Mouse (Mus musculus) B cell, adult 2 months (primary cell): Measurements from ENCODE around the gene Rybp.
A peak's percentile ranks its signal among the peaks of the same experiment; 100 is the strongest.

Experiments used
- DNase-seq, 2 experiments: peaks; one replicate each; pipeline ENCODE4 v3.0.0; 2022

The Rybp gene

DNA sequence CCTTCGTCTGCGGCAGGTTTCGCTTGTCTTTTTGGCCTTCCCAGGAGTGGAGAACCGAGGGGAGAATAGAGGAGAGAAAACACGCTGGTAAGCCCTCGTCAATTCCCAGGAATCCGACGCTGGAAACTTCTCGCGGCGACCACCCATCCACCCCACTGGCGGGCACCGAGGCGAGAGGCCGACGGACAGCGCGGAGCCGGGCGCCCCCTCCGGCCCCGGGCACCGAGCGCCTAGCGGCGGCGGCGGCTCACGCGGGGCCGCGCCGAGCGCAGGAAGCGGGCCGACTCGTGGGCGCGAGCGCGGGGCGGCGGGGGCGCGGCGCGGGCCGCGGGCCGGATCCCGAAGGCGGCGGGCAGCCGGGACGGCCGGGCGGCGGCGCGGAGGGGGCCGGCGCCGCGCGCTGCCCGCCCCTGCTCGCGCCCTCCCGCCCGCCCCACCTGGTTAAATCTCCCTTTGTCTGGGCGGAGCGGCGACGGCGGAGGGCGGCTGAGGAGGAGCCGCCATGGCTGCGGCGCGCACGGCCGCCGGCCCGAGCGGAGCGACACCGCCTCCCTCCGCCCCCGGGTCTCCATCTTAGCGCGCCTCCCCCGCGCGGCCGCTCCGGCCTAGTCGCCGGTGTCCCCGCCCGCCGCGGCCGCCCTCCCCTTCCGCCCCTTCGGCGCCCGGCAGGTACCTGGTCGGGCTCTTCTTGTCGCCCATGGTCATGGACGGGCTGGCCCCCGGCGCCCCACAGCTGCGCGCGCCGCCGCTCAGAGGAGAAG lies 532 bp downstream of the Rybp start:
- peak; percentile 65 to 71 for DNase-seq

DNA sequence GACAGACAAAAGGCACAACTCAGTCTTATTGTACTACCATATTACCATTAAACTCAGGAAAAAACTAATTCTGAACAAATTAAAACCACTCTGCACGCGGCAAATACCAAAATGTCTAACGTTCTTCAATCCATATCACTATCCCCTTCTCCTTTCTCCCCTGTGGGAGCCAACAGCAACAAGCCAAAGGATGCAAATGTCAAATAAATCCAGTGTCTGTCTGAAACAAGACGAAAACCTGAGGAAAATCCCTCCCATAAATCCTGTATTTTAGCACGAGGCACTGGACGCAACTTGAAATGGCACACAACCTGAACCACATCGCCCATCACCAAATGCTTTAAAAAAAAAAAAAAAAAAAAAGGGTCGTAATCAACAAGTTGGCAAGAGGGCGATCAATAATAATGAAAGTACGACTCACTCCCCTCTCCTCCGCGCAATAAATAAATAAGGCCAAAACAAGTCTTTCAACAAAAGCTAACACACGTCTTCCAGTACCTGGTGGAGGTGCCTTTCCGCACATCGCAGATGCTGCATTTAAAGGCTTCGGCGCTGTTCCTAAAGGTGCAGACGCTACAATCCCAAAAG lies 1.2 kb downstream of the Rybp start:
- no peak for DNase-seq

DNA sequence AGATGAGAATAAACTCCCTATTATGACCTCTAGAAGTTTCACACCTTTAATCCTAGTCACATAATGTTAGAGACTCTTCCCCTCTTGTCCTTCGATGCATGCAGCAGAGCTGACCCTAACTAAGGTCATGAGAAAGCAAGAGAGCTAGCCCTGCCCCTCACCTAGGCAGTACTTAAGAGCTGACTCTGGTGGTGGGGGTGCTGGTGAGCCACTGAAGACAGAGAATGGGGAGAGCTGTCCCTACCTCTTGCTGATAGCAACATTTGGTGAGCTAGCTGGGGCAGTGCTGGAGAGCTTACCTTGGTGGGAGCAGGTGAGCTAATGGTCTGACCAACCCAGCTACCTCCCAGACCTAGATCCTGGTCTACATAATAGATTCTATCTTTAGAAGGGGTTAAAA lies 8.4 kb downstream of the Rybp start:
- no peak for DNase-seq

DNA sequence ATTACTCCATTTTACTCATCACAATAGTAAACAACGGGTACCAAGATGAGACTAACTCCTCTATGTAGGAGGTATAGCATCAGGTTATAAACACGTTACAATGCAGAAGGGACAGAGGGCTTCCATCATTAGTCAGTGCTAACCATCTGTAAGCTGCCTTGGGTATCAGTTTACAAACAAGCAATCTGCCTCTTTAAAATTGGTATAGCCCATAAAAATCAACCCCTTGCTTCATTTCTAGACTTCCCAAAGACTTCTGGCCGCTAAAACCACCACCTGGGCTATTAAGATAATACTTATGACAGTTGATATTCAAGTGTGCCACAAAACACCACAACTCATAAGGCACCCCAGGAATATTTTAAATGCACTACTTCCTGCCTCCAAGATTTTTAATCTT lies 10.9 kb downstream of the Rybp start:
- DNase-seq = no peak

DNA sequence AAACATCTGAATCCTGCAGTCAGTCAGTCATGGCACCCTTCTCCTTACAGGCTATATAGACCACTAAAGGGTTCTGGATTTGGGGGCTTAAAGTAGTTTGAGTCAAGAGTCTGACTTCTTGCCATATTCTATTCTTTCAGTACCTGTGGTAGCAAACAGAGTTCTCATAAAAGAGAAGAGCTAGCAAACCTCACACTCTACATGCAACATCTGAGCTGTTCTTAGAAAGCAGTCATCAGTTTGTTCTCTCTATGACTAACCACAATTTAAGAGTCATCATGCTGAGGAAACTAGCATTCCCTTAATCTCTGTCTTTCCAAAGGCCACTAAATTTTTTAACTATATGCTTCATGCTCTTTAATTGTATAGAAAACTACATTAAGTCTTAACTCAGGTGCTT lies 11.6 kb downstream of the Rybp start:
- no peak for DNase-seq

DNA sequence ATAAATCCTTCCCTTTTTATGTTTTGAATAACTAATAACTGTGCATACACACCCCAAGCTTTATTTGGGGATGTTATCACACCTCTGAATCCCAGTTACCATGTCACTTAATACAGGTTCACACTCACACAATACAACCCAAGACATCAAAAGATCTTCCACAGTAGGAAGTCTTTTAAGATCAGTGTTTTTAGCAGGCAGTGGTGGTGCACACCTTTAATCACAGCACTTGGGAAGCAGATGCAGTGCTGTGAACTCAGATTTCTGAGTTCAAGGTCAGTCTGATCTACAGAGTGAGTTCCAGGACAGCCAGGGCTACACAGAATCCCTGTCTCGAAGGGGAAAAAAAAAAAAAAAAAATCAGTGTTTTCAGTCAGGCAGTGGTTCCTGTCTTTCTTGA lies 13.7 kb downstream of the Rybp start:
- DNase-seq = no peak

DNA sequence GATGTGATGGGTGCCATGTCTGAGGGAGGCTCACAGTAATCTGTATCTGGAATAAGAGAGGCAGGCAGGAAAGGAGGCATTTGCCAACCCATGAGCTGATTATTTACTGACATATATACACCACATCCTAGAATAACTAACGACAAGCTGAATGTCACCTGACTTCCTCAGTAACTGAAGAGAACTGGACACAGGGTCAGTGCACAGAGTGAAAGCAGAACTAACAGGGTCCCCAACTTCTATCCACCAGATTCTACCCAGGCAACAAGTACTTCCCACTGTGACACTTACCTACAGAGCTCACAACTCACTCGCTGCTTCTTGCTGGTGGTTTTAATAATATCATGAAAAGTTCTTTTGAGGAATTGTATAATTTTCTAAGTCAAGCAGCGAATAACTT lies 15.3 kb downstream of the Rybp start:
- DNase-seq = no peak

DNA sequence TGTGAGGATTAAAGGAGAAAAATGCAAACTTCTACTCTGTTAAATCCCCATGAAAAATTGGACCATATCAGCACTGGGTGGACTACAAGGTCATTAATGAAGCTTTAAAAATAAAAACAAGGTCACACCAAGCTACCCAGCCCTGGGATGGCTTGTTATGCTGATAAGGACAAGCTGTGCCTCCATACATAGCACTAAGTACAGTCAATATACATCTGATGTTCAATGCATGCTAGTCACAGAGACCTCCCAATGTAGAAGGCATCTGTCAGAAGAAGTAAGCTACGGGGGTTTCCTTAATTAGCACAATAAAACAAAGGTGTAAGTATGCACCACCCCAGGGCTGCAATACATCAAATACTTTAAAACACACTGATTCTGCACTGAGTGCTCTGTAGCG lies 16.5 kb downstream of the Rybp start:
- DNase-seq = no peak

DNA sequence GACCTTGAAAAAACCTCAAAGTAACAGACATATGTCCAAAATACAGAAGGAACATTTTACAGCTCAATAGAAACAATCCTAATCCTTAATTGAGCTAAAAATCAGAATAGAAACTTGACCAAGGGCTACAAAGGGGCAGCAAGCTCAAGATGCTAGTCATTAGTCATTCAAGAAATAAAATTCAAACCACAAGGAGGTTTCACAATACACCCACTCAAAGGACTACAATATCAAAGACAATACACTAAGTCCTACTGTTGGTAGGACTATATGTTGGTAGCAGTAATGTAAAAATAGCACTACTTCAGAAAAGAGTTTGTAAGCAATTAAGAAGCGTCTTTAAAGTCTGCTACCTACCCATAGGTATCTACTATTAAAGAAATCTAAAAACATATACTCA lies 27.7 kb downstream of the Rybp start:
- DNase-seq = no peak

DNA sequence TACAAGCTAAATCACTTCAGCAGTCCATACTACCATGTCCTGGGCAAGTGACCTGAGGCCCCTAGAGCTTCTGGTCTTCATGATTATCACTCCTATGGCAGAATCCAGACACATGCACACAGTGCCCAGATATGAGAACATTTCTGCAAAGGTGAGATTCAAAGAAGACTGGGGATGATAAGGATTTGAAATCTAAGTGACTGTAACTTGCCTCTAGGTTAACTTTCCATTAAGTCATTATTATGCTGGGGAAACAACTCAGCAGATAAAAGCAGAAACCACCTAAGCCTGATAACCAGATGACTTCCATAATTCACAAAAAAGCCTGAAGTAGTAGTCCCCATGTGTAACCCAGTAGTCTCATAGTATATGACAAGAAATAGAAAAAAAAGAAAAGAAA lies 29.0 kb downstream of the Rybp start:
- DNase-seq = no peak

DNA sequence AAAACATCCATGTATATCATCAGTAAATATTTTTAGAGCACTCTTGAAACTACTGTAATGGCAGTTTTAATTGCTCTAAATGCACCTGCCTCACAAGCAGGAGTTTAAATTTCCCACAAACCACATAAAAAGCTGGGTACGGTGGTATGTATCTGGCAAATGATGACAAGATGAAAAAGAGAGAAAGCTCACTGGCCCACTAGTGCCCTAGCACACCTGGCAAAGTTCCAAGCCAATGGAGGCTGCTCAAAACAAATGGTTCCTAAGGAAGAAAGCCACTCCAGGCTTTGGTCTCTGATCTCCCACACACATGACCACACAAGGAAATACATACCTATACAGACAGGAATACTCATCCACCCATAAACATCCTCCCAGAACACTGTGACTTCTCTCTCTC lies 31.9 kb downstream of the Rybp start:
- no peak for DNase-seq

DNA sequence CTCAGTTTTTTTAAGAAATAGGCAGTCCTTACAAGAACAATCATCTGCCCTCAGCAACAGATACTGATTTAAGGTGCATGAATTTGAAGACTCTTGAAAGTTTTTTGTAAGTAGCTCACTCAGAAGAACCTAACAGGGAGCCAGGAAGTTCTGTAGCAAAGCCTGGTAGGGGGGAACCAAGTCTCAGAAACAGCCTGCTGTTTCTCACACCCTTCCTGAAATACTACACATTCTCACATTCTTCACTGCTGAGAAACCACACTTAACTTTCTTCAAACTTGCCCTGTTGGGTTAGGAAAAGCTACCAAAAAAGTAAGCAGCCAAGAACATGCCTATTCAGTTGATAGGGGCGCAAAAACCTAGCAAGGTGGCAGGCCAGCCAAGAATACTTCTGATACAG lies 32.6 kb downstream of the Rybp start:
- no peak for DNase-seq

DNA sequence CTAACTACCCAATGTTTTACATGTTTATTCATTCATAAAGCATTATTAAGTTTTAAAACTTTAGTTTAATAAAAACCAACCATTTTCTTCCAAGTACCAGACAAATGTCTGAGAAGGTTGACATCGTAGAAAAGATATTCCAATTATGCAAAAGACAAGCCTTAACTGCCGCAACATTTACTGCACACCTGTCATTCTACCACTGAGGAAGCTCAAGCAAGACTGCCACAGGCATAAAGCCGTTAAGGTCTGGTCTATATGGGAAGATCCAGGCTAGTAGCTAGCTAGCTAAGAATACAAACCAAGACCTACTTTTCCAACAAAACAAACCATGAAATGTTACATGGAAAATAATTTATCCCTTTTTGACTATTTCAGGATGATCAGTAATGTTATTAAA lies 42.8 kb downstream of the Rybp start:
- DNase-seq = no peak

DNA sequence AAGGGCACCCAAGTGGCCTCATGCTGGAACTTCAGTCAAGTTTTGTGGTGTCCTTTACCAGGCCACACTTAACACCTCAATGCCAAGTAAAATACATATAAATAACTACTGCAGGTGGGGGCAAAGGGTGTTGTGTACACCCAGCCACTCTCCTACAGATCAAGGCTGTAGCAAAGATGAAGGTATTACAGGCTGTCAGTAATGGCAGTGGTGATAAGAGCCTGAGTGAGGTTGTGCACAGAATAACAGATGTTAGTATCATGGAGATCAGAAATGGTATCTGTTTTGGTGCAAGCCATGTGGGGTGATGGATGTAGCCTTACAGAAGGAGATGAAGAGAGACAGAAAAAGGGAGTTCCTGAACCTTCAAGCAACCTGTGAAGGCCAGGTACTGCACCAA lies 52.2 kb downstream of the Rybp start:
- DNase-seq = no peak

DNA sequence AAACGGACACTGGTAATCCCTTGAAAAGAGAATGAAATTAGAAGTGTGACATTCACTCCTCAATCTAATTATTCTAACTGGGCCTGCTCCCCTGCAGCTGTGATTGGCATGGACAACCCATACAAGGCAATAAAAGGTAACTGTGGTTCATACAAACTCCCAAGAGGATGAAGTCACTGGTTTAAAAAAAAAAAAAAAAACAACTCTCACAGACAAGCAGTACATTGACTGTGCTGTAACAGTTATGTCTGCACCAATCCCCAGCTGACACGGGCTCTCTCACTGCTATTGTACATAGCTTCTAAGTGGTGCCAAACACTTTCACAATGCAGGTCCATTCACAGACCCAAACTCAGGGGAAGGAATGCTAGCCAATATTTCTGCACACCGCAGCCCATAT lies 53.8 kb downstream of the Rybp start:
- DNase-seq = no peak

DNA sequence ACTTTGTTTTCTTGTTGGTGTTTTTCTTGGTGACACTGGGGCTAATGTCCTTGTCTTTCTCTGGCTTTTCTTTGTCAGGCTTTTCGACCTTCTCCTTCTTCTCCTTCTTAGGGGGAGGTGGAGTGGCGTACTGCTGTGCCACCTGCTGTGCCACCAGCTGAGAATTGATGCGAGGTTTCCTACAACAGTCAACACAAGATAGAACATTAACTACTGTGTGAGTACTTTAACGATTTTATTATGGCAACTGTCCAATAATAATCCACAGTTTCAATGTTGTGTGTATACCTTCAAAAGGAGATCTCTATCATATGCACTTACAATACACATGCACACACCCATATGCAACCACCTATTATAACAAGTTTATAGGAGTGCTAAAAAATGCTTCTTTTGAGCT lies 54.2 kb downstream of the Rybp start:
- DNase-seq = no peak

DNA sequence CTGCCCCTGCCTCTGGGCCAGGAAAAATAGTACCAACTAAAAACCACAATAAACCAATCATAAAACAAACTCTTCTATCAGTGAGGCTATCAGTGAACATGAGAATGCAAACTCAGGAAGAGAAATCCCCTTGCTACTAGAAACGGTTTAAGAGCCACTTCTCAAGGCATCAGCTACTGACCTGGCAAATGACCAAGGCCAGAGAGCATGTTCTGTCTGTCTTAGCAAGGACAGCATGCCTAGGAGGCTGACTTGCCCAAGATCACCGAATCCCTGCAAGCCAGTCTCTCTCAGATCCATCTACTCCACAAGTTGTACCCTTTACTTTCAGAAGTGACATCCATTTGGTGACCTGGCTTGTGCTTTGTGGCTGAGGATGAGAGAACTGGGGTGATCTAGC lies 61.1 kb downstream of the Rybp start:
- DNase-seq = no peak

DNA sequence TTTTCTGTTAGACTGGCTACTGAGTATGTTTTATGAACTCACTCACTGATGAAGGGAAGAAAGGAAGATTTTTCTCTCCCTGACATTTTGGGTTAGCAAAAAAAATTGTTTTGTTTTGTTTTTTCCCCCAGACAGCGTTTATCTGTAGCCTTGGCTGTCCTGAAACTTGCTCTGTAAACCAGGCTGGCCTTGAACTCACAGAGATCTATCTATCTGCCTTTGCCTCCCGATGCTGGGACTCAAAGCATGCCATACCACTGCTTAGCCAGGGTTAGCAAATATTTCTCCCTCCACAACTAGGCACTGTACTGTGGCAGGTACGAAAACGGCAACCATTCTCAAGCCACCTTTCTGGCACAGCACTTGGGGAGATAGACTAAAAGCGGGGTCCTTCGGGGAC lies 63.4 kb downstream of the Rybp start:
- no peak for DNase-seq

DNA sequence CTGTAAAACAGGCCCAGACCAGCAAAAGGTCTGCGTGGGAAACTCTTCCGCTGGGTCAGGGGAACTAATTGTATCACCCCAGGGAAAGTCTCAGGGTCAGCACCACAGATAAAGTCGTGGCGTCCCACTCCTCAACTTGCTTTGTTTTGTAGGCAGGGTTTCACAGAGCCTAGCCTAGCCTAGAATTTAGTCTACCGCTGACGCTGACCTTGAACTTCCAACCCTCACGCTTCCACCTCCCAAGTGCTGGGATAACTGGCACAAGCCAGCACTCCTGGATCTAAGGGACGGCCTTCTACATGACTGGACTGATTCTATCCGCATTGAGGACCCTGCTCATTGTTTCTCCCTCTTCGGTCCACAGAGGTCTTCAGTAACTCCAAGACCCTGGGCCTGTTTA lies 63.9 kb downstream of the Rybp start:
- DNase-seq = no peak

DNA sequence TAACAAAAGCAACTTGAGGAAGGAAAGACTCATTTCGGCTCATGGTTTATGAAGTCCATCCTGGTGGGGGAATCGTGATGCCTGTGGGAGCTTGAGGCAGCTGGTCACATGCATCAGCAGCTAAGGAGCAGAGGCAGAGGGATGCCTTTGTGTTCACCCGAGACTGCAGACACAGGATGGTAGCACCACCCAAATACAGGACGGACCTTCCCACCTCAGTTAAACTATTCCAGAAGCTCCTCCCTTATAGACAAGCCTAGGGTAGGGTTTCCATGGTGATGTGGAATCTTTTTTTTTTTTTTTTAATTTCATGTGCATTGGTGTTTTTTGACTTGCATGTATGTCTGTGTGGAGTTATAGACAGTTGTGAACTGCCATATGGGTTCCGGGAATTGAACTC lies 64.4 kb downstream of the Rybp start:
- no peak for DNase-seq

DNA sequence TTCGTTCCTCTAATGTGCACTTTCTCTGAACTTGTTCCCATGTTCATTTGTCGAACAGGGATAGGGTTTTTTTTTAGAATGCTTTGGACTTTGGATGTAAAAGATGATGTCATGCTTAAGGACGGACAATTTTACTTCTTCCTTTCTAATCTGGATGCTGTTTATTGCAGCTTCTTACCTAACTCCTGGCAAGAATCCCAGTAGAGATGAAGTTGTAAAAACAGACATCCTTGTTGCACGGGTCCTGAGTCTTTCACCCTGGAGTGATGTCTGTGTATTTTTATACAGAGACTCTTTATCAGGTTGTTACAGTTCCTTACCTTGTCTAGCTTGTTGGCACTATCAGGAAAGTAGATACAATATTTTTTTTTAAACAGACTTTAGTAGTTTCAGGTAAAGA lies 65.5 kb downstream of the Rybp start:
- no peak for DNase-seq

DNA sequence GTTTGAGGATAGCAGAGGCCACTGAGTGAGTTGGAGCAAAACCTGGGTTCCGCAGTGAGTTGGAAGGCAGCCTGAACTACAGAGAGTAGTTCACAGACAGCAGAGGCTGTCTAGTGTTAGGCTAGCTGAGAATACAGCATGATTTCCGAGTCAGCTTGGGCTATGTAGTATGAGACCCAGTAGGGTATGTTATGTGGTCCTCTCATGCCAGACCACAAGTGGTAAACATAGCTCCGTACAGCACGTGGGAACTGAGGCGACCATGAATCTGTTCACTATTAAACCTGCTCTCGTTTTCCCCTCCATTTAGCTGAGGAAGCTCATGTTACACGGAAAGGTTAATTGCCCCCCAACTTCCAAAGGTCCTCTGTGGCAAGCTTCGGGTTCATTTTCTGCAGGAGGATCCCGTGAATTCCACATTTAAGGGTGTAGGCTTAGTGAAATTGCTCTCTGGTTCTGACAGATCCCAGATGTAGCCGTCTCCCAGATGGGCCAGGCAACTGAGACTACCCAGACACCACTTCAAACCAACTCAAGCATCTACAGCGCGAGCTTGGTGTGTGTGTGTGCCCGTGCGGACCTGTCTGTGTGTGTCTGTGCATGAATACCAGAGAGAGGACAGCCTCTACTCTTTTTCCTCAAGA lies 66.2 kb downstream of the Rybp start:
- DNase-seq = no peak

DNA sequence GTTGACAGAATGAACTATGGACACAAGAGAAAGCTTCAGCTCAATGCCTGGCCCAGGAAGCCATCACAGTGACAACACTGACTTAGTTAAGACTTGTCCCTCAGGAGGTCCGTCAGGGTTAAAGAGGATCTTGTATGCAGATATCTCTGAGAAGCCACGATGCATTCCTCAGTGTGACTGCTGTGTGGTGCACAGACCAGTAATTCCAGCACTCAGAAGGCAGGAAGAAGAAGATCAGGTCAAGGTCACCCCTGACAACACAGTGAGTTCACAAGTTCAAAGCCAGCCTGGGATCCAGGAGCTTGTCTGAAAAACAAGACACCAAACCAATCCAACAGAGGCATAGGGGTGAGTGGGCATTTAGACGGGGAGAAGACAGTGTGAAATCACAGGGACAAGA lies 67.3 kb downstream of the Rybp start:
- DNase-seq = no peak

DNA sequence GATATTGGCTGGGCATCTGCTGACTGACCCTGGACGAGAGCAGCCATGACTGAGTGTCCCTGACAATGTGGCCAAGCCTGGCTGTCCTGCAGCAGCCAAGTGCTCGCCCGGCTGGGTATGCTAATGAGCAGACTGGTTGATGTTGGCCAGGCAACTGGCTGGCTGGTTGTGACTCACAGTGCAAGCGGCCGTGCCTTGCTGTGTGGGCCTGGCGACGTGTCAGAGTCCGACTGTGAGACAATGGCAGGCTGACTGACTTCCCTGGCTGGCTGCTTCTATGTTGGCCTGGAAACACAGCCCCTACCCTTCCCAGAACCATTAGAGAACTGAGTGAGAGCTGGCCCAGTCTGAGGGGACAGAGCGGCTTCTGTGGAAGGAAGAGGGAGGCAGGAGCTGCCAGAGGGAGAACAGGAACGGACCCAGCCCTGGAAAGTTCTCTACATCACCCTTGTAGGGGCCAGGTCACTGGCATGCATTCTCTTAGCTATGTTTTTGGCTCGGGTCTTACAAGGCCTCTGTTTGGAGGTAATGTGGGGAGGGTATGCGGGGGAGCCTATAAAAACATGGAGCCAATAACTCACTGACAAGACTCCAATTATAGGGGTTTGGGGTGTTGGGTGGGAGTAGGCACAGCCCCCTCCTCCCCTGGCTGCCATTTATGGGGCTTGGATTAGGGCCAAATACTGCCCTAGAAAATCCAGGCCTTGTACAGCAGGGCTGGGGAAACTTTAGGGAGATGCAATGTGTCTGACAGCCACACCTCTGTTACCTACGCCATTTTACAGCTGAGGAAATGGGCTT lies 68.5 kb downstream of the Rybp start:
- no peak for DNase-seq
